Mouse (Mus musculus) layer of hippocampus, postnatal 14 days (tissue): ENCODE data around the gene Smu1. TPM values are rescaled to one million over a fixed set of nuclear protein-coding genes. Genes with fewer than 3 reads are reported as not detected.

Experiments used
- microRNA-seq, 2 experiments: library from miRNA; unstranded; fragments of <30 nt; microRNA quantifications; one replicate each; pipeline ENCODE4 v1.2.0; 2021
- total RNA-seq, 2 experiments: library from RNA; stranded (reverse); gene quantifications; 2 replicates each; pipeline ENCODE4 v1.2.3; 2021

Gene Smu1
- total RNA-seq, 2 experiments from 2014 or later: 42.4 to 44.2 TPM

Small RNAs within 50 kb of the gene (microRNA-seq; reads per million reads assigned to microRNA genes)
- gene Mir207: 0 to 0.45 reads per million in 2 experiments

Other genes with a start within 250 kb of the Smu1 start
- gene Aptx, start 54.7 kb downstream of the Smu1 start, total RNA-seq: 10 to 100 TPM; 23.6 to 26.7 TPM
- 100 to 1,000 TPM; 326 to 370 TPM for gene Dnaja1, start 35.8 kb downstream of the Smu1 start, total RNA-seq
- gene B4galt1, start 96.1 kb upstream of the Smu1 start, total RNA-seq: 1 to 10 TPM; 6.2 to 8.5 TPM
- gene Spink4, start 162.1 kb upstream of the Smu1 start, total RNA-seq: not detected
- gene Bag1, start 190.4 kb upstream of the Smu1 start, total RNA-seq: 100 to 1,000 TPM; 152 to 154 TPM
- 10 to 100 TPM; 74.8 to 82.1 TPM for gene Chmp5, start 190.5 kb upstream of the Smu1 start, total RNA-seq
- gene Nfx1, start 213.0 kb upstream of the Smu1 start, total RNA-seq: 10 to 100 TPM; 59.1 to 61.6 TPM